Mouse (Mus musculus) skeletal muscle tissue, adult 2 months (tissue): Measurements from ENCODE around the gene Sod1.

Source experiments
- DNase-seq: peaks from one replicate; pipeline ENCODE4 v3.0.0-alpha.2; 2012; ENCODE audit warnings: low read depth, low spot score

Sod1 gene

DNA sequence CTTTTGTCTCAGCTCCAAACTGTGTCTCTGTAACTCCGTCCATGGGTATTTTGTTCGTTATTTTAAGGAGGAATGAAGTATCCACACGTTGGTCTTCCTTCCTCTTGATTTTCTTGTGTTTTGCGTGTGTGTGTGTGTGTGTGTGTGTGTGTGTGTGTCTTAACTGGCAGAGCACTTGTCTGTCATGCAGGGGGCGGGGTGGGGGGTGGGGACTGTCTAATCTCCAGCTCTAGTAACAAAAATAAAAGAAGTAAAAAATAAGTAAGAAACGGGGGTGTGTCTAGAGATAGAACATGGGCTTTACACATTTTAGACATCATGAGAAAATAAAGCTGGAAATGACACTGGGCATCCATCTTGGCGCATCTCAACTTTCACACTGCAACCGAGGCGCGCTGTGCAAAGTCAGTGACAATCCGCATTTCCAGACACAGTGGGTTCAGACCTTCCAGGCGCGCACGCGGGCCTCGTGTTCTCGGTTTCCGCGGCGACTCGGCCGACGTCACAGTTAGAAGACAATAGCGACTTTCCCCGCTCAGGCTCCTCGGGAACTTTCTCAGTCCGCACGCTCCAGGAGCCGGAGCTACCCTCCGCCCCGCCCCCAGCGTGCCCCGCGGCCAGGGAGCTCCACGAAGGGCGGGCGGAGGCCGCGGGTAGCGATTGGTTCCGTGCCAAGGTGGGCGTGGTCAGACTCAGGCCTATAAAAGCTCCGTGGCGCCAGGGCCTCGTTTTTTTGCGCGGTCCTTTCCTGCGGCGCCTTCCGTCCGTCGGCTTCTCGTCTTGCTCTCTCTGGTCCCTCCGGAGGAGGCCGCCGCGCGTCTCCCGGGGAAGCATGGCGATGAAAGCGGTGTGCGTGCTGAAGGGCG is at the start of gene Sod1:
Gene Sod1, plus strand, starts transcription at position 729 of the 866 bp plus-strand sequence.
- peak; percentile 91 for DNase-seq

DNA sequence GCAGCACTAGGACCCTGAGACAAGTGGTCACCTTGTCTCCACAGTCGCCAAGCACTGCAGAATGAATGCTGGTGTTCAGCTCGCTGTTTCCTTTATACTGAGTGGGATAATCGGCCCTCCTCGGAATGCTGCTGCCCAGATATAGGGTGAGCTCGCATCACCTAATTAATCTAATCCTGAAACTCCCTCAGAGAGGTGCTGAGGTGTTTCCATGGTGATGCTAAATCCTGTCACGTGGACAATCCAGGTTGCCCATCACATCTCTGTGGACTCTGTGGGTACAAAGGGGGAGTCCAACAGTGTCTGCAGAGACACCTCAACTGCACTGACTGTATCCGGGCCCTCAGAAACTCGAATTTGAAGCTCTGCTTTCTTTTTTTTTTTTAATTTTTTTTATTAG is 49.1 kb upstream of the Sod1 start:
- DNase-seq: no peak

DNA sequence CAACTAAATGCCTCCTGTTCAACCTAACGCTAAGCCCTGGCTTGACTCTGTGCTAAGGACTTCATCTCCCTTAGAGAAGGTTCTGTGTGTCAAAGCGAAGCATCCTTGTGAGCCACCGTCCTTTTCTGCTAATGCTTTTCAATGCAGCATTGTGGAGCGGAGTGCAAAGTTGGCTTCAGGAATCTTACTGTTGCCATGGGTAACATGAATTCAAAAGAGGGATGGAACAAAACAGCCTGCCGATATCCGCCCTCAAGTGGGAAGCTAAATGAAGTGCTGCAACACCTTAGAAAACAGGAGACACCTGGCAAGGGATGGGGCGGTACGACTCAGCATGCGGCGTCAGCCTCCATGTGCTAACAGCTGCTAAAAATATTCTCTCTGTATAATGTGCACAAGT is 44.1 kb upstream of the Sod1 start:
- DNase-seq: no peak

DNA sequence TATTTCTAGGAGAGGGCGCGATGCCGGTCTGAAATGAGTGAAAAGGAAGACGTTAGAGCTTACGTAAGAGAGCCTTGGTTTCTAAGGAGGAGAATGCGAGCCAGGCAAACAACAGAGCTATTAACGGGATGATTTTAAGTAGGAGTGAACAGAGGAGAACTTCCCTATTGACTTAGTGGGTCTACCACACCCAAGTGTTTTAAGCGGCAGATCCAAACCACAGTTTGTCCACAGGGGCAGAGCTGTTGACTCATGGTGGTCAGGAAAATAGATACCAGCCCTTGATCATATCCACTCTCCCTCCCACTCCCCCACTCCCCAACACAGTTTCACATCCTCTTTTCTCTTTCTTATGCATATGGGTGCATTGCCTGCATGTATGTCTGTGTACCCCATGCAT is 43.1 kb upstream of the Sod1 start:
- peak; percentile 41 for DNase-seq

DNA sequence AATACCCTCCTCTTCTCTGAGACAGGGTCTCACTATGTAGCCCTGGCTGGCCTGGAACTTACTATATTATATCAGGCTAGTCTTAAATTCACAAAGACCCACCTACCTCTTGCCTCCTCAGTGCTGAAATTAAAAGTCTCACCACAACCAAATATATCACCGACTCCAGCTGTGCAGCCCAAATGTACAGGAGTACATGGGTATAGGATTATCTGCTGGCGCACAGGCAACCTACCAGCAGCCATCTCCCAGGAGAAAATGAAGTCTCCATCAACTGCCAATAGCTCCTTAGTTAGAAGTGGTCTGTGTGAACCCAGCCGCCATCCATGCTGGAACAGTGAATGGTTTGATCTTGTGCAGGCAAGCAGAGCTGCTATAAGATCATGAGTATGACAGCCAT is 42.1 kb upstream of the Sod1 start:
- DNase-seq: no peak

DNA sequence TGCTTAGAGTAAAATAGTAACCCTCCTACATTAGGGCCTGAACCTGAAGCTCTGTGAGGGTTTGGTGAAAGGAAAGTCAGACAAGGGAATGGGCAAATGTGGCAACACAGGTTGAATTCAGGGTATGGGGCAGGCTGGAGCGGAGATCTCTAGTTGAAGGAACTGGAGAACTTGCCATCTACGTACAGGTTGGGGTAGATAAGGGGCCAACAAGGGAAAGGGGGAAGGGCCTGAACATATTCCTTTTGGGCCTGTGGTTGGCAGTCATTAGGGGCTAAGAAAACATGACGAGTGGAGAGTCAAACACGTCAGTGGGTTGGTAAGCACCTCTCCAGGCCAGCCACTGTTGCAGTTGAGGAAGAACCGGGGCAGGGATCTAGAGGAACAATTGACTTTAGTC is 40.7 kb upstream of the Sod1 start:
- no peak for DNase-seq

DNA sequence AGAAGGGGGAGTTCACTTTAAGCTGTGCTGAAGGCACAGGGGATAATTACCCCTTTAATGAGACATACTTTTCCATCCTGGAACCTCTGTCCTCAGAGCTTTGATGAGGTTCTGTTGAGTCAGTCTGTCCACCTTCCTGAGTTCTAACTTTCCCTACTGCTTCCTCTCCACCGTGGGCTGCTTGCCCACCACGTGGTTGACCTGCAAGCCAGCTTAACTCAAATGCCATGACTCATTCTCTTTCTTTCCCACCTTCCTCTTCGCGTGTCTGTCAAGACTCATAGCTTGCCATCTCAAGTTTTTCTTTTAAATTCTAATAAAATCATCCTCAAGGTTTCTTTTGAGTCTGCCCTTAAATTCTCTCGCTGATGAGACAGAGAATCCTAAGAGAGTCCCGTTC is 39.6 kb upstream of the Sod1 start:
- DNase-seq: no peak

DNA sequence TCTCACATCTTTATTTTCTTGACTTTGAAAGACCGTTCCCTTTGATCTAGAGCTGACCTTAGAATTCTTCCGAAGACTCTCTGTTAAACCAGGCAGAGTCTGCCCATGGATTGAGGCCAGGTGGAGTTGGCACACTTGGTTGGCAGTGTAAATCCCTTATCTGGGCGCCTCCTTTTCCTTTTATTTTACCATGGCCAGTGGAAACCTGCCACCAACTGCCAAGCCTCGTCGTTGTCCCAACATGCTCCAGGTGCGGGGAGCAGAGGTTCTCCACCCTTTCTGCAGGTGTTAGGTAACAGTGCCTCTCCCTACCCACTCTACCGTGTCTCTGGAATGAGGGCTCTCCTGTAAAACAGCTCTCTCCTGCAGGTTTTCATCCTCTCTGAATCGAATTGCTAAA is 38.9 kb upstream of the Sod1 start:
- no peak for DNase-seq

DNA sequence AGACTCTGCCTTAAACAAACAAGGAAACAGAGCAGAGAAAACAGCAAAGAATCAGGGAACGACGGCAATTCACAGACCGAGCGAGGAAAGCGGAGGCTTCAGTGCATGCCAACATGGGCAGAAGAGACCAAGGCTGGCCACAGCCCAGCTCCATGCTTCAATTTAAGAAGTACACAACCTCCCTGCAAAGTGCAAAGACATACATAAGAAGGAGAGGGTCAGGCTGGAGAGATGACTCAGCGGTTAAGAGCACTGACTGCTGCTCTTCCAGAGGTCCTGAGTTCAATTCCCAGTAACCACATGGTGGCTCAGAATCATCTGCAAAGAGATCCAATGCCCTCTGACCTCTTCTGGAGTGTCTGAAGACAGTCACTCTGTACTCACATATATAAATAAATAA is 36.4 kb upstream of the Sod1 start:
- DNase-seq: no peak

DNA sequence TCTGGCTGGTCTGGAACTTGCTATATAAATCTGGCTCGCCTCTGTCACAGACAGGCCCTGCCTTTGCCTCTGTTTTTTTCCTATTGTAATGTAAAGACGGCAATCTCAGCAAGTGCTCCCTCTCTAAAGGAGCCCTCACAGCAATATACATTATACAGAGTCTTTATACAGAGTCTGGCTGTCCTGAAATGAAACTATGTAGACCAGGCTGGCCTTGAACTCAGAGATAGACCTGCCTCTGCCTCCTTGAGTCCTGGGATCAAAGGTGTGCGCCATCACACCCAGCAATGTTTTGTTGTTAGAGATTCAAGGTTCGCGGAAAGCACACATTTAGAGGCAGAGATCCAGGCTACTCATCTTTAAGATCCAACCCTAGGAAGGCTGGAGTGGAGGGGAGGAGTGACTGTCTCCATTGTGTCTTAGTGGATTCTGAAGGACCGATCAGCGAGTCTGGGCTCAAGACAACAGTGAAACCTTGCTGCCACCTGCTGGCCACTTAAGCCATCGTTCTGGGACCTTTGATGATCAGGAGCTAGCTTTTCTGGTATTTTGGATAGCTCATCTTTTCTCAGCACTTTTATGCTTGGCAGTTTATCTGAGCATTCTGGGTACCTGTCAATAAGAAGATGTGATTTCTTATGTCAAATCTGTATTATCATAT is 34.5 kb upstream of the Sod1 start:
- DNase-seq: peak; percentile 34

DNA sequence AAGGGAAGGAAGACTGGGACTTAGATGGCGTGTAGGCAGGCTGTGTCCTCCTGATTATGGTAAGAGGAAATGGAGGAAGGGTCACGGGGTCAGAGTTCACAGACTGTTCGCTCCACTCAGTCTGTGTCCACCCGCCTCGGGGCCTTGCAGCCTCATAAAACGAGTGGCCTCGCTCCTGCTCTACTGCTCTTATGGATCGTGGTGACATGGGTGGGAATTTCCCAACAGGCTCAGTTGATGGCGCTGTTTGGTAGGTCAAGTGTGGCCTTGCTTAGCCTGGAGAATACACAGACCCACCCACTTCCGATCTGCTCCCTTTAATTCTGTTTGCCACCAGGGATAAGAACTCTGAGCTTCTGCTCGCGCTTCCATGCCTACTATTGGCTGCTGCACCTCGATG is 33.1 kb upstream of the Sod1 start:
- DNase-seq: no peak

DNA sequence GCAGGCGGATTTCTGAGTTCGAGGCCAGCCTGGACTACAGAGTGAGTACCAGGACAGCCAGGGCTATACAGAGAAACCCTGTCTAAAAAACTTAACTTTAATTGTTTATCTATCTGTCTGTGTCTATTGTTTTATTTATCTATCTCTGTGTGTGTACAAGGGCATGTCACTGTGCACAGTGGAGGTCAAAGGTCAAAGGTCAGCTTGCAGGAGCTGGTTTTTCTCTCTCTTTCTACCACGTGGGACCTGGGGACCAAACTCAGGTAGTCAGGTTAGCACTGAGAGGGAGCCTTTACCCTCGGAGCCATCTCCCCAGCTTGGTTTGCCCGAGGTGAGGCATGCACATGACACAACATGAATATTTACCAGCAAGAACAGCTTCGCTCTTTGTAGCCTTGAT is 29.3 kb upstream of the Sod1 start:
- DNase-seq: no peak

DNA sequence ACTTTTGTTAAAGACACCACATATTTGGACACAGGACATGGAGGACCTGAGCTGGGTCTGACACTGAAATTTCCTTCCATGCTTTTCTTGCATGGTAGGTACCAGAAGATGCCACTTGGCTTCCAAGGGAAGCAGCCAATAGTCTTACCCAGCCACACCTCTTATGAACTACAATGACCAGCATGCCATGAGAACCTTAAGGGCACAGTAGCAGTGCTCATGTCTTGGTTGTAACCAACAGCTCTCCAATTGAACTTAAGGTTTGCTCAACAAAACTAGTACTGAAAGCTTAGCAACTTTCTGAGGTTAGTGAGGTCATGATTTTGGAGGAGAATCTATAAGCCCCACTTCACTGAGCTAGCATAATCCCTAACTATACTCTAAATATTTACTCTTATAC is 26.8 kb upstream of the Sod1 start:
- DNase-seq: no peak

DNA sequence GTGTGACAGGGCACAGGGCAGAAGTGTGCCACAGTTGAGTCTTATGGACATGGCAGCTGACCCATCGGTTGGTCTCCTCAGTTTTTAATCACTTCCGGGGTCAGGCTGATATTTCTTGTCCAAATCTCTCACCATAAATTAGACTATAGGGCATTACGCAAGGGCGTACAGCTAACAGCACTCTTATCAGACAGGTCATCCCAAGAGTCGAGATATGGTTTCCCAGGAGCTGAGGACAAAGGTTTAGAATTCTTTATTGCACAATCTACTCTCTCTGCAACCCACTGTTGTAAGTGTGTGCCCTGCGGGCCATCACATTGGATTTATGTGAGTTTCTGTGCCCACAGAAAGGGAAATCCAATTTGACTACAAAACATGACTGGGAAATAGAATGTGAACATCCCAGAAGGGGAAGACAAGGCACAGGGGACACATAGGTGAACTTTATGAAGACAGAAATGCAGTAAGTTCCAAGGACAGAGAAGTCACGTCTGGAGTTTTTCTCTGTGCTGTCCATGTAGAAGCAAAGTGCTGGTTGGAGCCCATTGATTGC is 23.8 kb upstream of the Sod1 start:
- no peak for DNase-seq

DNA sequence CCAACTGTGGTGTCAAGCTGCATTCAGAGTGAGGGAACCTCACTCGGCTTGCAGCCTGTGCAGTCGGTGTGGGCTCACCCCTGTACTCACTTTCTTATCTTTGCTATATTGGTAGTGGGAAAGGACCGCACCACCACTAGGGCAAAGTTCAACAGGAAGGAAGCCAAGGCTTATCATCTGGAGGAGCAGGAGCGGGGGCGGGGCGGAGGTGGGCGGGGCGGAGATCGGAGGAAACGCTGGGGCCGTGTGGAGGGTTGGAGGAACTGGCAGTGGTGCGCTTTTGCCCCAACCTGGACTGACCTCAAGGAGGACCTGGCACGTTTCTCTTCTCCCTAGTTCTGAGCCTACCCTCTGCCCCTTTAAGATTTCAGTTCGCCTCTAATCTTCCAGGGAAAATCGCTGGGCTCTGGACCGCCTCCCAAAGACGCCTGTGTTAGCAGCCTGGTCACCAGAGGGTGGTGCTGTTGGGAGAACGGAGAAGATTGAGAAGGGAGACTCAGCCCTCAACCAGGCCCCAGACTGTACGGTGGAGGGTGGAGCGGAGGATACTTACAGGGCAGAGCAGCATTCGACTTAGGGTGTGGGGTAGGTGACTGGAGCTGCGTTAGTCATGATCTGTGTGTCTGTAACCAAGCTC is 23.1 kb upstream of the Sod1 start:
- DNase-seq: peak; percentile 53

DNA sequence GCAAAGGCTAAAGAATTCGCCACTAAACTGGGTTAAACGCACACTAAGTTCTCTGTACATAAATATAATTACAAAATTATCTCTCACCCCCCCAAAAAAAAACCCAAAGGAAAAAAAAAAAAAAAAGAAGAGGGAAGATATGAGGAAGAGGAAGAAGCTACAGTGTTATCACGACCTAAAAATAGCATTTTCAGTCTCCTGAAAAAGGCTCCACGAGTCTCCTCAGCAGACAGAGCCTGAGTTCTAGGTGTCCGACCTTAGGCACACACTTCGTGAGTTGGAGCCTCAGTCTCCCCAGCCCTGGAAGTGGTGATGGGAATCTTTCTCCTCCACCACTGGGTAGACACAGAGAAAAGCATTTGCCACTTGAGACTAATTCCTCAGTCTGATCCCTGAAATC is 21.9 kb upstream of the Sod1 start:
- no peak for DNase-seq

DNA sequence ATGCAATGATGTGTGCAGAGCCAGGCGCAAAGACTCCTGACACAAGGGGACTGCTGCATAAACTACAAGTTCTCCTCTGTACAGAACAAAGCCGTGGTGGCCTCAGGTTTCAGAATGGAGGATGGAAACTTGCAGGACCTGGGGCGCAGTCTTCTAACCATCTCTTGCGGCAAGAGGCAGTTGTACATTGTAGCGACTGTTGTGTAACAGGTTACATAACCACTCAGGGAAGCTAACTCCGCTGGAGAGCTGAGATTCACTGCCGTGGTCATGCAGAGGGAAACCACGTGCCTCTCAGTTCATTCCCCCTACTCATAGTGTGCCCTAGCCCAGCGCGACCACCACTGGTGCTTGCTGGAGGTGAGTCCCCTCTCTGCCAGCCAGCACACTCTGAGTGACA is 21.4 kb upstream of the Sod1 start:
- DNase-seq: no peak

DNA sequence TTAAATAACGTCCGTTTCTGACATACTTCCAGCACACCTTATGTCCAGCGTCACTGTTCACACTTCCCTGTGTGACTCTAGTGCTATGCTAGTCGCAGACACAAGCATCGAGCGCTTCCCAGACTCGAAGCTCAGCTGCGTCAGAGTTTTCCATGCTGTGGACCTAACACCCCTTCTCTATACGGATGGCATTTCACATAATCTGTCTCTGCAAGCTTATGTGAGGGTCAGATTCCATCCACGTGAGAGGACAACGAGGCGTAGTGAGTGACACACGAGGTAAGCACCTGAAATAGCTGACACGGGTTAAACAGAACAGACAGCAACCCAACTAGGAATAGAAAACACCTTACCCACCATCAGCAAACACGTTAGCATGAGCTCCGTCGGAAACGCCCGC is 18.4 kb upstream of the Sod1 start:
- no peak for DNase-seq

DNA sequence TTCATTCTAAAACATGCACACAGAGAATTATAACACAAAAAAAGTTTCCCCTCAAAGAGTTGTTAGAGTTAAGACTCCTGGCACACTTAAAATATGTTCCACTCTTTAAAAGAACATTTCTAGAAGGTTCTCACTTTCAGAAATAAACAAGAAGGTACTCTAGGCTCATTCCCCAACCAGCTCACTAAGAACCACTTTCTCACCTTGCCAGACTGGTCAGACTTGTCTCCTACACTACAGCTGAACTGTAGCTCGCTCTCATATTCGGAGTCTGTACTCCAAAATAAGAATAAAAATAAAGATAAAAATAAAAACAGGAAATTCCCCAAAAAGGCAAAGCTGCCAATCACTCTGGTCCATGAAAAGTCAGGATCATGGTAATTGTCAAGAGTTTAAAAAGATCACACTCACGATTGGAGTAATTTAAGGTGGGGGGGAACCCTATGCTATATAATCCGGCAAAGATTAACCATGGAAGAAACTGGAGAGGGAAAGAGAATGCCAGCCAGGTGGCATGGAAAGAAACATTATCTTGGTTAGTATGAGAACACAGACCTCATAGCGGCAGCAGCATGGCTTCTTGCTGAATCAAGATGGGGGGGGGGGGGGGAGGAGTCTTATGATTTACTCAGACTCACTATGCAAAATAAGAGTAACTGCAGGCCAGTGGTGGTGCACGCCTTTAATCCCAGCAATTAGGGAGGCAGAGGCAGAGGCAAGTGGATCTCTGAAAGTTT is 17.2 kb upstream of the Sod1 start:
- DNase-seq: no peak

DNA sequence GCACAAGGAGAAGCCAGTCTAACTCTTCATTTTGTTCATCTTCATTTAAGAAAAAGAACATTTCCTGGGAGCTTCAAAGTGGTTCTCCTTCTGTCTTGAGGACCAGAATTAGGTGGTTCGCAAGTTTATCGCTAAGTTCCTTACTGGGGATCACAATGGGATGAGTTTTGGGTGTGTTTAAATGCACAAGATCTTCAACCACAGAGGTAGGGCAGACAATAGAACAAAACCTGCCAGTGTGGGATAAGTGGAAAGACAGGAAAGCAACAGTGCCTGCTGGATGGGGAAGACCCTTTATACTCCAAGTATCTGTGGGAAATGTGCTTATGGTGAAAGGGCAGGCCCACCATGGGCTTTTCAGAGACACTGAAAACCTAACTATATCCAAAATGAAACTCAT is 15.7 kb upstream of the Sod1 start:
- no peak for DNase-seq

DNA sequence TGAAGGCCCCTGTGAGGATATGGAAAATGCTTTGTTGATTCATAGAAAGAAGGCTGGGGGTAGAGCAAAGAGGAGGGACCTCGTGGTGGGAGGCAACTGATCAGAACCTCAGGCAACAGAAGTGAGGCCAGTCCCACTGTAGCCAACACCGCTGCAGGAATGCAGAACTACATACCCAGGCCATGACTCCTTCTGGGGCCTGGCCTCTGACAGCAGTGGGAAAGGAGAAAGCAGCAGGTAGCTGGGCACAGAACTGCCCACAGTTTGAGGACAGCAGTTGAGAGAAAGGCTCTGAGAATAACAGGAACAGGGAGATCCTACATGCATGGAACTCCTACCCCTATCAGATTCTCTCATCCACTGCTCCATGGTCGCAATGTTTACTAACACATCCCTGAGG is 11.6 kb upstream of the Sod1 start:
- no peak for DNase-seq

DNA sequence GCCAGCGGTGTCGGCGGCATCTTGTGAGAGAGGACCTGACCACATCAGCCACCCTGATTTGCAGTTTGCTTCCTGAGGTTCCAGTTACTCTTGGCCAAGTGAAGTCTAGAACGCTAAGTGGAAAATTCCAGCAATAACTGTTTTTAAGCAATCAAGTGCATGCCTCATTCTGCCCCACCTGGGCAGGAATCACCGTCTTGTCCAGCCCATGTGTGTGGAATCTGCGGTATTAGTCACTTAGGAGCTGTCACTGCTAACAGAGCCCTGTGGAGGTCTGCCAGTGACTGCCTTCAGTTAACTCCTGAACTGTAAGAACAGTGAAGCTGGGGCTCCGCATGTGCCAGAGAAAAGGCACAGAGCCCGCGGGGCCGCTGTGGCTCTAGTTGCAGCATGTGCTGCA is 9.8 kb upstream of the Sod1 start:
- DNase-seq: no peak
